Mouse (Mus musculus) T-helper 2 cell (primary cell): ENCODE measurements at regions not wholly inside any gene's neighbourhood (a gene's known extent, or its start where the extent isn't known, plus 50 kb on each side); places are given as distances from the start of the nearest gene placed in this dataset.

ENCODE experiments used
- in situ Hi-C: fragments of 300-600 bp; cut with MboI, MseI; formaldehyde crosslinking; loops from one replicate; pipeline ENCODE4 v1.15.1; 2025; ENCODE audit warnings: high pct_unique_total_duplicates

DNA sequence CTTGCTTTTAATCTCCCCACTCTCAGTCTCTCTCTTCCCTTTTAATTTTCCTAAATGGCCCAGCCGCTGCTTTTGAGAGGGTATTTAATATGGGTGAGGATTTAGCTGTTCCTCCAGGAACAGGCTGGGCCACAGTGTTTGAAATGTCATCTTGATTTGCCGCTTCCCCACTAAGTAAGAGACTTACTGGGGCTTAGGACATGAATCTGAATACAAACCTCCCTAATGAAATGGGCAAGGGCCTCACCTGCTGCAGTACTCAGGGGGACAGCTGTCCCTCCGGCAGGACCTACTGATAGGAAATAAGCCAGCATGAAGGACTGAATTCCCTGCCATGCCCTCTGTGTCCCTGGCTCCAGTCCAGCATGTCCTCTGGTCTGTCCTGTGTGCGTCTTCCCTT is 50.6 kb upstream of the Prr23a1 start:
- in situ Hi-C loops, result no loop called here

DNA sequence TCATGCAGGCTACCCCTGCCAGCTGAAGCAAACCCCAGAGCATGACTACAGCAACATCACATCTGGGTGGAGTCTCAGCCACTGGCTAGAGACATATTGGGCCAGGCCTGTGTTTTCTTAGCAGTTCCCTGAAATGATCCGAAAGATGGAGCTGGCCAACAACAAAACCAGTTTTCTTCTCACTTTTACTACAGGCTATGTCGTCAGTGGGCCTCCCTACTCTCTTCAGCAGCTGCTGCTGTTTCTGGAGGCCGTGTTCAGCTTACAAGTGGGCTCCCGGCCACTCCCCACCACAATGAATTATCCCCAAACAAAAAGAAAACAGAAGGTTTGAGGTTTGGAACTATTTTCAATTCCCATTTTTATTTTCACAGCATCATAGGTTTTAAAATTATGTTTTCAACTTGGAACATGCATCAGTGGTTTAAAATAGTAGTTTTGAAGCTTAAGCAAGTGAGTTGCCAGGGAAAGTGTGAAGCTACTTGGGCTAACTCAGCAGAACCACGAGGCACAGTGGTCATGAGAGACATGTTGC is 68.6 kb upstream of the Prr23a1 start:
- in situ Hi-C loops, result loop anchor here (25.0 kb wide), 1 partner anchor 536 kb away; no protein-coding TSS in a partner anchor

DNA sequence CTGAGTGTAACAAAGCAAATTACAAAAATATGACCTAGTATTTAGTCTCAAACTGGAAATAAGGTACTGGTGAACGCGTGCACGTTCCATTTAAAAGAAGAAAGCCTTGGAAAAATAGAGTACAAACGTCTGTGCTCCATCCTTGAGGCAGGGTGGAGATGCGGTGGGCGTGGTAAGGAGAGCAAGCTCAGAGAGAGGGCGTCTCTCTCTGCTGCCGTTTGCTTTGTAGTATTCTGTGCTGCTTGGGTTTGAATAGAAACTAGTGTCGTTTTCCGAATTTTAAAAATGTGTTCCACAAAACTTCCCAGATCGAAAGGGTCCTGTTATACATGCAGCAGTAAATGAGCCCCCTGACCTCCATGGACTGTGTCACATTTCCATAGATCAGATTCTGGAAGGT is 69.1 kb upstream of the Prr23a1 start:
- in situ Hi-C loops, result loop anchor here (25.0 kb wide), 1 partner anchor 536 kb away; no protein-coding TSS in a partner anchor

GRCm38 (mm10) chr9:98754764-98755163 is 87.5 kb upstream of the Prr23a1 start:
- in situ Hi-C loops, result loop anchor here (25.0 kb wide), 1 partner anchor 517 kb away; no protein-coding TSS in a partner anchor

DNA sequence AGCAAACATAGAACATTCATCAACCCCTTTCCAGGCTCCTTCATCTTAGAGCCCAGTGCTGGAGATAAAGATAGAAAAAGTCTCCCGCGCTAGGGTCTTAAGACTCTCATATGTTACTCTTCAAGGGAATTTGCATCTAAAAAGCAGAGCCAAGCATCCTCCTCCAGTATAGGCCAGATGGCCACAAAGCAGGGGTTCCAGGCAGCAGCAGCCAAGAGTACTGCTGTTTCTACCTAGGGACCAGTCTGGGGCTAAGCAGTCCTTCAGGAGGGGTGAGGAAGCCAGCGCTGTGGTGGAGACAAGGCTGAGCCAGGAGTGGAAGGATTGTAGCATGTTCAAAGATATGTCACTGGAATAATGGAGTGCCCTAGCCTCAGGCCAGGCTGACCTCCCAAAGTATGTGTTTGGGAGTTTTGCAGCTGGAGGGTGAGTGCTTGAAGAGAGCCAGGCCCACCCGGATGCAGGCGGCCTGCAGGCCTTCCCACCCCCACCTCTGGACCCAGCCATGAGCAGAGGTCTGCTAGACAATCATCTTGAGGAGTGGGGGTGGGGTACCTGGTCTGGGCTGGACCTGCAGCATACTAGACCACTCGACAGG is 88.8 kb upstream of the Prr23a1 start:
- in situ Hi-C loops, result loop anchor here (25.0 kb wide), 1 partner anchor 516 kb away; no protein-coding TSS in a partner anchor

DNA sequence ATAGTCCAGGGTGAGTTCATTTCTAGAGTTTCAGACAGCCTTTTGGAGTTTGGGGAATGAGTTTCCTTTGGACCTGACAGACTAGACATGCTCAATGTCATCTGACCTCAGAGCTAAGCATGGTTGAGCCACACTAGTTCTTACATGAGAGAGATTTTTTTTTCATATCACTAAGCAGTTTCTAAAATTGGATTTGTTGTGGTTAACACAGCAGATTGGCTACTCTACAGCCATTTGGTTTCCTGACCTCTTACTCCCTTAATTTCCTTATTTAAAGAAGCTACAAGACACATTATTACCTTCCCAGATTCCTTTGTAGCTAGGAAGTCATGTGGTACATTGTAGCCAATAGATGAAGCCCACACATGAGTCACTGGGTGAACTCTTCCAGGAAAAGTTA is 98.5 kb upstream of the Prr23a1 start:
- in situ Hi-C loops, result no loop called here

DNA sequence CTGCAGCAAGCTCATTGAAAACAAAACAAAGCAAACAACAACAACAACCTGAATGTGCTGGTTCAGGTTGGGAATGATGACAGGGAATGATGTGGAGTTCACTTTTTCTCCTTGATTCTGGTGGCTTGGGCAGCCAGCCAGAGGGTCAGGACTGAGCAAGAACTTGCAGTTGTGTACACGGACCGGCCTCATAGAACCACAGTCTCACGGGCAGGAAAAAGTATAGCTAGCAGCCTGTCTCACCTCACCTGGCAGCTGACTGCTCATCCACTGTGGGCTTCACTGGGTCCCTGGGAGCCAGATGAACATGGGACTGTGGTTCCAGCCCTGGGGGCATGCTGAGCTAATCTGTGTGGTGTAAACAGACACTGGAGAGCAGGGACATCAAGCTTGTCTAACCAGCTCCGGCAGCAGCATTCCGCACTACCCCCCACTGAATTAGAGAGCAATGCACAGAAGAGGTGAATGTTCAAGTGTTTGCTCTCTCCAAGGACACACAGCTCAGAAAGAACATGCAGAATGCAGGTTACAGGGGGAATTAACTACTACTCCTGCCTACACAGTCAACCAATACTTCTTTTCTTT is 114.9 kb upstream of the Prr23a1 start:
- in situ Hi-C loops, result no loop called here

DNA sequence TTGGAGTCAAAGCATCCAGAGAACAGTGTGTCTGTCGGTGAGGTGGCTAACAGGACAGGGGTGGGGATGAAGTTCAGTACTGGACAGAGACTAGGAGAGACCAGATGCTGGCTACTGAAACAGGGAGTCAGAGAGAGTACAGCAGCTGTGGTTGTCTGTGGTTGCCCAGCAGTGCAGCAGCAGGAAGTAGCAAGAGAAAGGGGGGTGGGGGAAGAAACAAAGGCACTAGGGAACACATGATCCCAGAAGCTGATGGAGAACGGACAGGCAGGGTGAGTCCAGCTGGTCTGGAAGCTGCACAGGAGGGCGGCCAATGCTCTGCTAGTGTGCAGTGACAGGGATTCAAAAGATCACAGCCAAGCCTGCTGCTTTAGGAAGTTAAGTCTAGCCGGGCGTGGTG is 115.7 kb upstream of the Prr23a1 start:
- in situ Hi-C loops, result no loop called here

DNA sequence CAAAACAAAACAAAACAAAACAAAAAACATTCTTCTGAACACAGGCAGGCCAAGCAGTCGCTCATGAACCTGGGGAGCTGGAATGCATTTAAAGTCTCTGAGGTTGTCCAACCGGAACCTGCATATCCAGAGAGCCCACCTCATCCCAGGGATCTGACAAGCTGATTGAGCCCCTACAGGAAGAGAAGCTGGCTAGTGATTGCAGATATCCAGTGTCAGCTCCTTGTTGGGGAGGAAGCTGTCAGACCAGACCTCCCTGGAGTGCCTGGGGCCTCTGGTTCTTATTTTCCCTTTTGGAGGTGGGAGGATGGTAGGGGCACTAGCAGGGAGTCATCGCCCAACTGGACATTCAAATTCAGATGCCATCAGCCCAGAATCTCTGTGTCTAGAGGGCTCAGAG is 119.4 kb upstream of the Prr23a1 start:
- in situ Hi-C loops, result no loop called here

DNA sequence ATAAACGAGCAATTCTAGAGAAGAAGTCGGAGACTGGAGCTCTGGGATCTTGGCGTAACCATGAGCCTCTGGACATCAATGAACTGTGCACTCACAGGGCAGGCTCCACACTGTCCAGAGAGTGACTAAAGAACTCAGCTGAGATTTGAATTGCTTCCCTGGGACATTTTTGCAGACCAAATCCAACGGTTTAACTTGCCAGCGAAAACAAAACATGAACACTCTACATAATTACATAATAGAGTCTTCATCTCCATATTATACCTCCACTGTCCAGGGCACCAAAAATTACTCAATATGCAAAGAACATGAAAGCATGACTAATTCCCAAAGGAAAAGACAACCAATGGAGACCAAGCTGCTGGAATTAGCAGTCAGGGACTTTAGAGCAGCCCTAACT is 119.9 kb upstream of the Mrps22 start:
- in situ Hi-C loops, result no loop called here

GRCm38 (mm10) chr9:98717701-98718270 is 116.3 kb upstream of the Mrps22 start:
- in situ Hi-C loops, result loop anchor here (10.0 kb wide), 1 partner anchor 1247 kb away; no protein-coding TSS in a partner anchor

- in situ Hi-C loops, result loop anchor here (10.0 kb wide), 1 partner anchor 1250 kb away; no protein-coding TSS in a partner anchor
These were observed 113.2 kb upstream of the Mrps22 start for GRCm38 (mm10) chr9:98714661-98715060.

DNA sequence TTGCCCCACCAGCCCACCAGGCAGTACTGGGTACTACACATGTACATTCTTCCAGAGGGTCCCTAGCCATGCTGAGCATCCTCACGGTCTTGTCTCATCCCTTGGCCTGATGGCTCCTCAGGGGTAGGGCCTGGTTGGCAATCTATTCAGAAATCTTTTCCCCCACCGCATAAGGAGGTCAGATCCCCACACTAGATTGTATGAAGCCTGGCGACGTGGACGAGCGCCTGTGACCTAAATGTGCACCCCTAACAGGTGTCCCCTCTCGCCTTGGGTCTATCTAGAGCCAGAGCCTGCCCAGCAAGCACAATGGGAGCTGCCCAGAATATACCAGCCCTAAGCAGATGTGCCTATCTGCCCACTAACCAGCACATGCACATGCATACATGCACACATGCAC is 111.4 kb upstream of the Mrps22 start:
- in situ Hi-C loops, result loop anchor here (10.0 kb wide), 1 partner anchor 1252 kb away; no protein-coding TSS in a partner anchor

DNA sequence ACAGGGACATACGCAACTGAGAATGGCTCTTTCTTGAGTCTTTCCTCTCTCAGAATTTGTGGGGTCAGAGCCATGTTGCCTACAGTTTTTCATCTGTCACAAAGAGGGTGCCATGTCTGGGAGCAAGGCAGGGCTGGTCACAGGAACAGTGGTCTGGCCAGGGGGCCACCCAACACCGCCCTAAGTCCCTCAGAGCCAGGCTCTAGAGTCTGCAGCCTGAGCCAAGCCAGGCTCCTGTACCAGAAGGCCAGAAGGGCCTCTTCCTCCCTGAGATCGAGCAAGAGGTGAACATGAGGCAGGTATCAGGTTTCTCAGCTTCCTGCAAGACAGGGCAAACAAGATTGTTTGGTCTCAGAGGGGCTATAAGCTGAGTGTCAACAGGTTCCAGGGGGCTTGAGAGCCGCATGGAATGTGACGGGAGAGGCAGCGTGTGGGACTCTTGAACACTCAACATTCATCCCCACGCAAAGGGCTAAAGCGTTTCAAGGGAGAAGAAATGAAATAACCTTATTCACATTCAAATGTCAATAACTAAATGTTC is 110.6 kb upstream of the Mrps22 start:
- in situ Hi-C loops, result loop anchor here (10.0 kb wide), 1 partner anchor 1253 kb away; no protein-coding TSS in a partner anchor

DNA sequence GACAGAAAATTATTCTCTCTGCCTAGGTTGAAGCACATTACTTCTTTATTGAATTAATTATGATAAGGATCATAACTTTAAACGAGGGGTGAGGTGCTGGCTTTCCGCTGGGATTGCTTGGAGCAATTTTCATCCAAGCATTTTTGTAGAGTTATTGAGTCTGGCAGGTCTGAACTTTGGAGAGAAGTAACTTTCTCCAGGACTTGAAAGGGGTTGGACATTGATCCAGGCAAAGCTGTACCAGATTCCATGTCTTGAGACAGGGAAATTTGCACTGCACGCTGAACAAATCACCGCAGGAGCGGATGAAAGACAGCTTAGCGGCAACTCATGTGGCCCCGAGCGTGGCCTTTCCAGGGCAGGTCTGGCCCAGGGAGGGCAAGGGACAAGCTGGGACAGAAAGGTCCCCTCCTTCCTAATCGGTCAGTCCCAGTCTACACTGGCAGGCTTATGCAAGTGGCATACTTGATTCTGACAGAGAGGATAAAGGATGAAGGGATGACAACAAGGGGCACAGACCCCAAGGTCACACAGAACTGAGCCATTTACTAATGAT is 108.8 kb upstream of the Mrps22 start:
- in situ Hi-C loops, result loop anchor here (10.0 kb wide), 1 partner anchor 1255 kb away; no protein-coding TSS in a partner anchor

DNA sequence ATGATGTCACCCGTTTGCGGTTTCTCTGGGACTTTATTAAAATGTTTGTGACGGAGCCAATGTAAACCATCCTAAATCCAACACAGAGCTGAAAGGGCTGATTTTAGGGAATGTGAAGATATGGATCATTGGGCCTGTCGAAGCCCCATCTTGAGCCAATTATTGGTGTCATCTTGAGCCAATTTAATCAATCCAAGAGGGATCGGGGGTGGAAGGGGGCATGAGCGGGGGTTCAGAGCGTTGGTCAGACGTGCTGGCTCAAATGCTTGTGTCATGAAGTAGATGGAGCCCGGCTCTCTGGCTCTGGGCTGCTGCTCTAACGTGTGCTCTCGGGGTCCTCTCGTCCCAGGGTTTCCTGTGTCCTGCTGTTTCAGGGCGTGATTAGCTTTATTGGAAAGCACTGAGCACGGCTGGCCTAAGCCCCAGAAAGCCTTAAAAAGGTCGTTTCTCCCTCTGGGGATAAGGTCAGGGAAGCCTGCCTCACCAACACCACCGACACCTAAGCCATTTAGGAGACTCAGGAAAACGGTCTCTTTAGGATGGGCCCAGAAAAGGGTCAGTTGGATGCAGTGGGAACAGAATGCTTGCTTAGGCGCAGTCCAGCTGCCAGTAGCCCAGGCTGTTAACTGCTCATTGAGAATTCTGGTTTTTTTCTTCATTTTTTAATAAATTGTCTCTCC is 106.7 kb upstream of the Mrps22 start:
- in situ Hi-C loops, result no loop called here

GRCm38 (mm10) chr9:98707491-98707890 is 106.0 kb upstream of the Mrps22 start:
- in situ Hi-C loops, result no loop called here

GRCm38 (mm10) chr9:98704131-98704530 is 102.7 kb upstream of the Mrps22 start:
- in situ Hi-C loops, result no loop called here

- in situ Hi-C loops, result no loop called here
These were observed 101.9 kb upstream of the Mrps22 start for GRCm38 (mm10) chr9:98703331-98703730.

DNA sequence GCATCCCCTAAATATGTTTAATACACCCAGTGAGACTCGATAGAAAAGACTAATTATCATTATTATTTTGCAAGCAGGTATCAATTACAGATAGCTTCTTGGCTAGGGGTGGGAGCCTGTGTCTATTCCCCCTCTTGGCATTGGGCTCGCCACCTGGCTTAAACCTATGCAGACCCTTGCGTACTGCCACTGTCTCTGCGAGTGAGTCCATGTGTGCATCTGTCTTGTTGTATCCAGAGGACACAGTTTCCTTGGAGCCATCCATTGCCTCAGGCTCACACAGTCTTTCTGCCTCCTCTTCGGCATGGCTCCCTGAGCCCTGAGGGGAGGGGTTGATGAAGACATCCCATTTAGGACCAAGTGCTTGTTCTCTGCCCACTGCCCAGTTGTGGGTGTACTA is 99.1 kb upstream of the Mrps22 start:
- in situ Hi-C loops, result no loop called here

DNA sequence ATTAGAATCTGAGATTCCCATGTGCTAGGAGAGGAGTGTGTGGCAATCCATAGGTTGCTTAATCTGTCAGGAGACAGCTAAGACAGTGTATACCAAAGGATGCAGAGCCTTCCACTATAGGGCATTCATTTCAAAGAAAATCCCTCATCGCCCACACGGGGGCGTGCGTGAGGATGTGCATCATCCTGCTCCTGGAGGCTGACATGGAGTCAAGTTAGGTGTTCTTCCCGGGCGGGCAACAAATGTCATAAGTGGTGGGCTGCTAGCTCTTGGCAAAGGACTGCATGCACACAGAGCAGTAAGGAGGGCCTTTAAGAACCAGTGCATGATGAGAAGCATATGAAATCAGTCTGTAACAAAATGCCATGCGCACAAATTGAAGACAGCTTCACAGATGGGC is 95.7 kb upstream of the Mrps22 start:
- in situ Hi-C loops, result no loop called here
